Mouse (Mus musculus) liver, embryonic 12.5 days (tissue): ENCODE data around the gene Slit3. TPM values are rescaled to one million over a fixed set of nuclear protein-coding genes. Genes with fewer than 3 reads are reported as not detected.
A peak's percentile ranks its signal among the peaks of the same experiment; 100 is the strongest.

ENCODE experiments used
- ATAC-seq: fragments of 200-750 bp; cut with Nextera tagmentation; 2 replicates; pipeline ENCODE4 v1.8.0; 2017; ENCODE audit warnings: moderate number of reproducible peaks, mild to moderate bottlenecking, moderate library complexity
- H3K27ac ChIP-seq: fragments of 300-500 bp; sonication (generic); 2 replicates; pipeline ENCODE4 v1.5.1; 2016; ENCODE audit warnings: mild to moderate bottlenecking
- H3K27me3 ChIP-seq: fragments of 300-500 bp; sonication (generic); replicated peaks from 2 replicates; pipeline ENCODE4 v1.6.1; 2016; ENCODE audit warnings: mild to moderate bottlenecking, moderate library complexity
- H3K36me3 ChIP-seq: fragments of 300-500 bp; sonication (generic); 2 replicates; pipeline ENCODE4 v1.6.1; 2016; ENCODE audit warnings: mild to moderate bottlenecking, moderate library complexity
- H3K4me1 ChIP-seq: fragments of 300-500 bp; sonication (generic); 2 replicates; pipeline ENCODE4 v1.6.1; 2016
- H3K4me2 ChIP-seq: fragments of 300-500 bp; sonication (generic); 2 replicates; pipeline ENCODE4 v1.6.1; 2016; ENCODE audit warnings: mild to moderate bottlenecking, moderate library complexity
- H3K4me3 ChIP-seq: fragments of 300-500 bp; sonication (generic); 2 replicates; pipeline ENCODE4 v1.5.1; 2016; ENCODE audit warnings: mild to moderate bottlenecking, moderate library complexity
- H3K9ac ChIP-seq: fragments of 300-500 bp; sonication (generic); 2 replicates; pipeline ENCODE4 v1.6.1; 2016; ENCODE audit warnings: mild to moderate bottlenecking, moderate library complexity
- H3K9me3 ChIP-seq: fragments of 300-500 bp; sonication (generic); replicated peaks from 2 replicates; pipeline ENCODE4 v1.6.1; 2016; ENCODE audit warnings: mild to moderate bottlenecking, moderate library complexity
- WGBS: fragments of 180-500 bp; shearing (Covaris S2); methylation state at CpG from one replicate; pipeline ENCODE4 v1.1.7; 2016; ENCODE audit not compliant: insufficient replicate concordance; 5-methylcytosine and 5-hydroxymethylcytosine counted together
- polyA plus RNA-seq: library from polyadenylated mRNA; unstranded; fragments of >200 nt; fragmentation: Nextera tagmentation; extraction: Ambion mirVana; gene quantifications from 2 replicates; pipeline ENCODE4 v1.2.1, GENCODE M21; 2016

The Slit3 gene
- 1.1 and 1.6 TPM in 2 replicates for polyA plus RNA-seq

DNA sequence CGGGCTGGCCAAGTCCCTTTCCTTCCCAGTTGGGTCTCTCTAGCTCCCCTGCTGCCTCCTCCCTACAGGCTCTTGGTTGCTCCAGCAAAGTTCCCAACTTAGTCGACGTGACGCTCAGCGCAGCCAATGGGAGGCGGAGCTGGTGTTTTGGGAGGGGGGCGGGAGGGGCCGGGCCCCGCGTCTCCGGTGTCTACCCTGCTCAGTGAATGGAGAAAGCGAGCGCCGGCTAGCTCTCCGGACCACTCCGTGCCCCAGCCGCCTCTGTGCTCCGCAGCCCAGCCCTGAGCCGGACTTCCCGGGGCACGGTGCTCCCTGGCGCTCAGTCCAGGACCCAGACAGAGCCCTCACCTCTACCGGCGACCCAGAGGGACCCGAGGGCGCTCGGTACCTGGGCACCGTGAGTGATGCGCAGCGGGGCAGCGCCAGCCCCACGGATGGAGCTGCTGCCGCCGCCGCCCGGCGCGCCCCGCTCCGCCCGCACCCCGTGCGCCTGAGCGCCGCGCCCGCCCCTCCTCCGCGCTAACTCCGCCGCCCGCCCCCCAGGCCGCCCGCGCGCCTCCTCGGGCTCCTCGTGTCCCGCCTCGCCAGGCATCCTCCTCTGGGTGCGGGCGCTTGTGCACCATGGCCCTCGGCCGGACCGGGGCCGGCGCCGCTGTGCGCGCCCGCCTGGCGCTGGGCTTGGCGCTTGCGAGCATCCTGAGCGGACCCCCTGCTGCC, at the start of gene Slit3:
Slit3 (plus strand) TSS at position 331 of the 717 bp plus-strand sequence.
- ATAC-seq = peak; percentile 37
- H3K27ac ChIP-seq = no peak within 1 kb of the TSS
- peaks cover 63% of the 10 kb centered on the region for H3K27me3 ChIP-seq
- H3K4me2 ChIP-seq = peak within 1 kb of the TSS; percentile 57
- no peaks in the 10 kb centered on the region for H3K9me3 ChIP-seq
- H3K9ac ChIP-seq = no peak within 1 kb of the TSS
- 2% methylated on average over 50 of the region's 75 CpGs for WGBS
- H3K4me3 ChIP-seq = peak within 1 kb of the TSS; percentile 47
- H3K4me1 ChIP-seq = no peaks in the 10 kb centered on the region
- no peaks in the 10 kb centered on the region for H3K36me3 ChIP-seq

DNA sequence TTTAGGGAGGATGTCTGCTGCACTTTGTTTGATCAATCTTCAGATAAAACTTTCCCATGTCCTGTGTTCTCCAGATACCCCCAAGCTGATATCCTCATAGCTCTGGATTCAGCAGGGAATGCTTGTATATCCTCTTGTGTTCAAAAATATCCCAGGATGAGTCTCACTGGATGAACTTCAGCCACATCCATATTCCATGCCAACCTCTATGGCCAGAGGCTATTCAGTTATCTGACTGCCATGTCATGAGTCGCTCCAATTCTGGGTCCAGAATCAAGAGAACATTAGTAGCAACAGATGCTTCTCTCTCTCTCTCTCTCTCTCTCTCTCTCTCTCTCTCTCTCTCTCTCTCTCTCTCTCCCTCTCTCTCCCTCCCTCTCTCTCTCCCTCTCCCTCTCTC, 49.6 kb upstream of the Slit3 start:
- Histone ChIP-seq H3K4me3 (no peak overlapping the region), H3K9me3 (no peaks in the 10 kb centered on the region), H3K36me3 (no peaks in the 10 kb centered on the region), H3K4me1 (no peaks in the 10 kb centered on the region), H3K4me2 (no peak overlapping the region), H3K27ac (no peak overlapping the region), H3K9ac (no peak overlapping the region), H3K27me3 (no peaks in the 10 kb centered on the region)
- WGBS = 52% methylated on average over 1 of the region's 1 CpGs
- ATAC-seq = no peak

DNA sequence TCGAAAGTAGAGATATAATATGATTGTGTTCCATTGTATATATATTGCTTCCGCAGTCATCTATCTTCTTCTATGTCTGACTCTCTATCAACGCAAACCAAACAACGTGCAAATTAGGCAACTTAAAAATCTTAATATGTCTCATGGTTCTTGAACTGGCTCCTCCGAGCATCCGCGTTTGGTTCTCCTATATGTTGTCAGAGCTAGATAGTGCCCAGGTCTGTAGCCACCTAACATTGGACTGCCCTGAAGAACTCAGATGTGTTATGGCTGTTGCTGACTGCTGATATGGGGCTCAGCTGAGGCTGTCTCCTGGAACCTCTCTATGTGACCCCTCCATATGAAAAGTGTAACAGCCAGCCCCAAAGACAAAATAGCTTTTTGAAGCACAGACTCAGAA, 45.6 kb upstream of the Slit3 start:
- ATAC-seq = no peak
- Histone ChIP-seq H3K36me3 (no peaks in the 10 kb centered on the region), H3K4me1 (no peaks in the 10 kb centered on the region), H3K9me3 (no peaks in the 10 kb centered on the region), H3K4me2 (no peak overlapping the region), H3K4me3 (no peak overlapping the region), H3K27ac (no peak overlapping the region), H3K9ac (no peak overlapping the region), H3K27me3 (no peaks in the 10 kb centered on the region)
- WGBS = 77% methylated on average over 7 of the region's 7 CpGs

DNA sequence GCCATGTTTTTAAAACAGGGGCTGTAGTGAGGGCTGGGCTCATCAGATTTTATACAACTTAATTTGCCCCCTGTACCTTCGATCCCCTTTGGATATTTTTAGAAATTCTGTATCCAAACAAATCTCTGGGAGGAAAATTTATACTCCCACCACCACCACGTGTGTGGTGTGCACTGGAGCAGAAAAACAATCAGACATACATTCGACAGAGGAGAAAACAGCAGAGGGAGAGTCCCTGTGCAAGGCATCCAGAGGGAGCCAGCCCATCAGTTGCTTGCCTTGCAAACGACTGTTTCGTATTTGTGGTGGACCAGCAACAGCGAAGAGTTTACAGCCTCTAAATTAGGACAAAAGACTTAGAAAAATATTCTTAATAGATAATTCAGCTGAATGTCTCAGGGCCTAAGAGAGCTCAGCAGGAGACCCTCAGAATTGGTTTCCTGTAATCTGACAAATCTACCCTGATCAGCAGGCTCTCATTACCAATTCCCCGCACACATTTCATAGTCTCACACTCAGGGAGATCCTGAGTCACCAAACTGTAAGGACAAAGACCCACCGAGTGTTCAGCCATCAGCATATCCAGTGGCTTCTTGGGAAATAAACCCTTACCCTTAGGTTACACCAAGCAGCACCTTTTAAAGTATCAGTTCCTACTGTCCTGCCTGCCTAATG, 40.4 kb upstream of the Slit3 start:
- no peak for ATAC-seq
- H3K4me1 ChIP-seq = no peaks in the 10 kb centered on the region
- no peak overlapping the region for H3K4me2 ChIP-seq
- H3K9ac ChIP-seq = no peak overlapping the region
- no peaks in the 10 kb centered on the region for H3K27me3 ChIP-seq
- no peak overlapping the region for H3K27ac ChIP-seq
- WGBS = 57% methylated on average over 8 of the region's 8 CpGs
- H3K4me3 ChIP-seq = no peak overlapping the region
- H3K9me3 ChIP-seq = no peaks in the 10 kb centered on the region
- no peaks in the 10 kb centered on the region for H3K36me3 ChIP-seq

DNA sequence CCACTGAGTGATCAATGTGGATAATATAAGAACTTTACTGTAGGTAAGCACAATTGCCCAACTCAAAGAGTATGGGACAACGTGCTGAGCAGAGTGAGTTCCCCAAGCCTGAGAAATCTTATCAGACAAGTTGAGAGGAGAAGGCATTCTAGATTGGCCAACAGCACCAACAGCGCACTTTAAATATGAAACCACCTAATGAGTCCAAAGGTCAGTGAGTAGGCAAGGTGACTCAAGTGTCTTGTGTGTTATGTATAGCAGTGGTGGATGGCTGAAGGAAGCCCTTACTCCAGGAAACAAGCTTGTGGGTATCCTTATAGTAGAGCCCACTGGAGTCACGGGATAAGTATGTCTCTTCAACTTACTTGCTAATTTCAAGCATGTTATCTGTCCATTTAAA, 38.7 kb upstream of the Slit3 start:
- Histone ChIP-seq H3K9ac (no peak overlapping the region), H3K36me3 (no peaks in the 10 kb centered on the region), H3K27ac (no peak overlapping the region), H3K9me3 (no peaks in the 10 kb centered on the region), H3K4me3 (no peak overlapping the region), H3K27me3 (no peaks in the 10 kb centered on the region), H3K4me2 (no peak overlapping the region), H3K4me1 (no peaks in the 10 kb centered on the region)
- ATAC-seq = no peak
- 57% methylated on average over 3 of the region's 3 CpGs for WGBS

- 61% methylated on average over 6 of the region's 6 CpGs for WGBS
- Histone ChIP-seq H3K9me3 (no peaks in the 10 kb centered on the region), H3K9ac (no peak overlapping the region), H3K4me2 (no peak overlapping the region), H3K4me3 (no peak overlapping the region), H3K27me3 (no peaks in the 10 kb centered on the region), H3K27ac (no peak overlapping the region), H3K4me1 (no peaks in the 10 kb centered on the region), H3K36me3 (no peaks in the 10 kb centered on the region)
- no peak for ATAC-seq
Measured at GRCm38 (mm10) chr11:35083049-35083448, 38.0 kb upstream of the Slit3 start.

DNA sequence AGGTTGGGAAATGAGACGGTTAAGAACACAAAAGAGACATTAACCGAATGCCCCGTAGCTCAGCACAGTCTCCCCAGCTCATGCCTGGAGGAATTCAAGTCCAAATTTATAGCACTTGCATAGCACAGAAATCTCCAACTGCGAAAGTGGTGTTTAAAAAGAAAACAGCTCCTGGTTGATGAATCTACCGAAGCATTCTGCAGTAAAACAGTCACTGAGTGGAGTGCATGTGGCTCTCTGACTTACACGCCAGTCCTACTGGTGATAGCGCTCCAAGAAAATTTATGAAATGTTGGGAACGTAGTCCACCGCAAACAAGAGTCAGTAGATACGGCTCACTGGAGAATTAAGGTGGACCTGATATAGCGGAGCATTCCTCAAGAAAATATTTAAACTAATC, 35.7 kb upstream of the Slit3 start:
- Histone ChIP-seq H3K27ac (no peak overlapping the region), H3K4me1 (no peaks in the 10 kb centered on the region), H3K4me2 (no peak overlapping the region), H3K36me3 (no peaks in the 10 kb centered on the region), H3K9me3 (no peaks in the 10 kb centered on the region), H3K27me3 (no peaks in the 10 kb centered on the region), H3K4me3 (no peak overlapping the region), H3K9ac (no peak overlapping the region)
- no peak for ATAC-seq
- 70% methylated on average over 11 of the region's 11 CpGs for WGBS

DNA sequence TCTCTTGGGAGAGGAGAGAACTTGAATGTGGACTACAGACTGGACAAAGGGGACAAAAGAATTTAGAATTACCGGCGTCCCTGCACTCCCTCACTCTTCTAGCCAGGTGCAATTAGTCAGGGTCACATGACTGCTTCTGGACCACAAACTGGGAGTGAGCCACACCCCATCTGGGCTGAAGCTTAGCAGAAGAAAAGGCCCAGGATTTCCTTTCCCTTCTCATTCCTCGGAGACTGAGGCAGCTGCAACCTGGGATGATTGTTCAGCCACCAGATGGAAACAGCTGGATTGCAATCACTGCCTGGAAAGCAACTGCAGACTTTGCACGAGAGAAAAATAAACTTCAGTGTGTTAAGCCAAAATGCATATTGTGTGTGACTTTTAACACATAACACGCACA, 35.0 kb upstream of the Slit3 start:
- no peaks in the 10 kb centered on the region for H3K9me3 ChIP-seq
- H3K4me2 ChIP-seq = no peak overlapping the region
- no peaks in the 10 kb centered on the region for H3K36me3 ChIP-seq
- no peaks in the 10 kb centered on the region for H3K27me3 ChIP-seq
- no peak overlapping the region for H3K9ac ChIP-seq
- no peak for ATAC-seq
- H3K4me3 ChIP-seq = no peak overlapping the region
- no peaks in the 10 kb centered on the region for H3K4me1 ChIP-seq
- H3K27ac ChIP-seq = no peak overlapping the region
- WGBS = 59% methylated on average over 5 of the region's 5 CpGs

DNA sequence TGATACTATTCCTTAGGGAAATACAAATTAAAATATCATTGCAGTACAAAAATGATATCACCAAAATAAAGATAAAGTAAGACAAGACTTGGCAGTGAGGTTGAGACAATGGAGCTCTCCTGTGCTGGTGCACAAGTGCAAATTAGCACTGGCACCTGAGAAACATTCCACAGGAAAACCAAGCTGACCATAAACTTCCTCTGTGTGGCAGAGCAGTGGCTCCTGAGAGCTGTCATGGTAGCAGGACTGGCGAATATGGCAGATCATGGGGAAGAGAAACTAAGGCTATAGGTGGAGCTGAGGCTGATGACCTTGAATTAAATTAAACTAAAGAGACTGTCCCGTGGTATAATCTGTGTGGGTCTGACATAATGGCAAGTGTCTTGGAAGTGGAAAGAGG, 33.6 kb upstream of the Slit3 start:
- H3K27me3 ChIP-seq = no peaks in the 10 kb centered on the region
- H3K9ac ChIP-seq = no peak overlapping the region
- no peaks in the 10 kb centered on the region for H3K36me3 ChIP-seq
- H3K4me2 ChIP-seq = no peak overlapping the region
- no peaks in the 10 kb centered on the region for H3K4me1 ChIP-seq
- no peak overlapping the region for H3K4me3 ChIP-seq
- WGBS = 27% methylated on average over 2 of the region's 2 CpGs
- no peak for ATAC-seq
- no peak overlapping the region for H3K27ac ChIP-seq
- no peaks in the 10 kb centered on the region for H3K9me3 ChIP-seq

DNA sequence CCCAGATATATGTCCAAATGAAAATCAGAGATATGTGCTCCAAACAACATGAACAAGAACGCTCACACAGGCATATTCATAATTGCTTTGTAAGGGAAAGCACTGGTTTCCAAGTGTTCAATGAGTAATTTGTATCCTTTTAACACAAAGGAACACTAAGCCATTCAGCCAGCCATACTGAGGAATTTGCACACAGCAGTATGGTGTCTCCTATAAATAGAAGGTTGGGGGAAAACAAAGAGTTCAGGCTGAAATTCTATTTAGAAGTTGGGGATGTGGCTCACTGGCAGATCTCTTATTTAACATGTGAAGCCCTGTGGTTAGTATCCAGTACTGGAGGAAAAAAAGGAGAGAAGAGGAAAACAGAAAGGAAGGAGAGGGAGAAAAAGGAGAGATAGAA, 32.9 kb upstream of the Slit3 start:
- H3K4me2 ChIP-seq = no peak overlapping the region
- no peak overlapping the region for H3K9ac ChIP-seq
- H3K27me3 ChIP-seq = no peaks in the 10 kb centered on the region
- H3K9me3 ChIP-seq = no peaks in the 10 kb centered on the region
- H3K4me1 ChIP-seq = no peaks in the 10 kb centered on the region
- WGBS = 59% methylated on average over 1 of the region's 1 CpGs
- no peak for ATAC-seq
- no peak overlapping the region for H3K4me3 ChIP-seq
- H3K36me3 ChIP-seq = no peaks in the 10 kb centered on the region
- no peak overlapping the region for H3K27ac ChIP-seq

DNA sequence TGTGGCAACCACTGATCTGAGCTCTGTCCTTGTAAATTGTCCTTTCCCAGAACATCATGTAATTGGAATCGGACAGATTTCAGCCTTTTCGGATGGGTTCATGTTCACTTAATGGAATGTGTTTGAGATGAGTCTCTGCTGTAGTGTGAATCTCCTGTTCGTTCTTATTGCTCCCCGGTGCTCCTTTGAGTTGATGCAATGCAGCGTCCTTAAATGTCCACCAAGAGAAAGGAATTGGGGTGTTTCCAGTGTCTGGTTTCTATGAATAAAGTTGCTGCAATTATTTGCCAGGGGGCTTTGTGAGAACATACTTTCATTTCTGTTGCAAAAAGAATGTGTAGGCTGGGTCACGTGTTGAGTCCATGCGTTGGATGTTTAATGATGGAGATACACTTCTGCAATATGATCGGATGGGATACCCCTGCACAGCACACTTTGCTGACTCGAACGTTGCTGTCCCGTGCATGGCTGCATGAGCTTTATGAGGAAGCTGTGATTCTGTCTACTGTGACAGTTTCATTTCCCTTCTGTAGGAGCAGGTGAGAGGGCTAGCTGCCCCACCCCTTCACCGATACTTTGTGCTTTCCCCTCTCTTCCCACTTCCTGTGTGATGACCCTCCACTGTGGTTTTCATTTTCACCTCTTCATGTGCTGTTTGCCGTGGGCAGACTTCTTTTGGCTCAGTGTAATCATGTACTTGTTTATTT, 30.2 kb upstream of the Slit3 start:
- Histone ChIP-seq H3K27ac (no peak overlapping the region), H3K4me2 (no peak overlapping the region), H3K4me1 (no peaks in the 10 kb centered on the region), H3K4me3 (no peak overlapping the region), H3K27me3 (no peaks in the 10 kb centered on the region), H3K36me3 (no peaks in the 10 kb centered on the region), H3K9ac (no peak overlapping the region), H3K9me3 (no peaks in the 10 kb centered on the region)
- no peak for ATAC-seq
- 65% methylated on average over 13 of the region's 13 CpGs for WGBS

- WGBS = 53% methylated on average over 5 of the region's 5 CpGs
- H3K9me3 ChIP-seq = no peaks in the 10 kb centered on the region
- H3K4me3 ChIP-seq = no peak overlapping the region
- ATAC-seq = no peak
- no peaks in the 10 kb centered on the region for H3K36me3 ChIP-seq
- H3K27ac ChIP-seq = no peak overlapping the region
- H3K9ac ChIP-seq = no peak overlapping the region
- H3K4me1 ChIP-seq = no peaks in the 10 kb centered on the region
- no peaks in the 10 kb centered on the region for H3K27me3 ChIP-seq
- no peak overlapping the region for H3K4me2 ChIP-seq
Measured at GRCm38 (mm10) chr11:35096538-35096937, 24.5 kb upstream of the Slit3 start.
